Mouse (Mus musculus) cerebellum, adult 2 months (tissue): ENCODE measurements at regions not wholly inside any gene's neighbourhood (a gene's known extent, or its start where the extent isn't known, plus 50 kb on each side); places are given as distances from the start of the nearest gene placed in this dataset.

Experiments used
- DNase-seq, 2 experiments: peaks; one replicate each; pipeline ENCODE4 v3.0.0; 2021
- H3K27ac ChIP-seq: fragments of 200-500 bp; 2 replicates; pipeline ENCODE4 v1.5.1; 2012; ENCODE audit warnings: low read length, control low read depth, inconsistent platforms; ENCODE audit not compliant: insufficient read depth
- H3K27me3 ChIP-seq: fragments of 200-500 bp; 2 replicates; pipeline ENCODE4 v1.6.1; 2012; ENCODE audit warnings: inconsistent platforms, mild to moderate bottlenecking, low read length, moderate library complexity; ENCODE audit not compliant: control insufficient read depth, insufficient read depth
- H3K4me1 ChIP-seq: fragments of 200-500 bp; 2 replicates; pipeline ENCODE4 v1.6.1; 2011; ENCODE audit warnings: low read length; ENCODE audit not compliant: control insufficient read depth, insufficient read depth
- H3K4me3 ChIP-seq: fragments of 200-500 bp; replicated peaks from 2 replicates; pipeline ENCODE3; 2011; ENCODE audit warnings: mild to moderate bottlenecking, low read depth, low read length, control low read depth; ENCODE audit not compliant: insufficient read depth
- CTCF ChIP-seq: fragments of 200-500 bp; IDR thresholded peaks from 2 replicates; pipeline ENCODE4 v1.5.1; 2011; ENCODE audit warnings: low read depth, mild to moderate bottlenecking, control low read depth, low read length, moderate library complexity, borderline replicate concordance; ENCODE audit not compliant: insufficient read depth
- POLR2A ChIP-seq: fragments of 200-500 bp; IDR thresholded peaks from 2 replicates; pipeline ENCODE4 v1.6.1; 2011; ENCODE audit warnings: low read length, control low read depth, borderline replicate concordance; ENCODE audit not compliant: insufficient read depth
- whole genome bisulfite sequencing: fragments of 180-500 bp; shearing (Covaris S2); methylation state at CpG from one replicate; pipeline ENCODE4 v1.1.7; 2018; 5-methylcytosine and 5-hydroxymethylcytosine counted together

DNA sequence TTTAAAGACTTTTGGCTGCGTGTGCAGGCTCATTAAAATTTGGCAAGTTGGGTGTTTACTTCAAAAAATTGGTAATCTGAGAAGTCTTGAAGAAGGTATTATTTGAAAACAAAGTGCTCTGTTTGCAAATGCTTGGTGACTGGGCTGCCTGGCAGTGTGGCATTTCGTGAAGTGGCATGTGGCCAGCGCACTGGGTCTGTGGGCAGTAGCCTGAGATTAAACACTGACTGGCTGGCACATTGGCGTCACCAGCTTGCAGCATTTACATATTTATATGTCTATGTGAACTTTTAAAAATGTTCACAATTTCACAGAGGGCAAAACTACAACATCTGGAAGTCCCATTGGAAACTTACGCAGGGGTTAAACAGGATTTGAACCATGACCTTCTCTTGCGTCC is 261.3 kb downstream of the Trib2 start:
- Histone ChIP-seq H3K27me3 (no peaks in the 10 kb centered on the region), H3K4me3 (no peak overlapping the region), H3K27ac (no peak overlapping the region), H3K4me1 (no peaks in the 10 kb centered on the region)
- WGBS, result 57% methylated on average over 6 of the region's 6 CpGs
- TF ChIP-seq CTCF (no peak), POLR2A (no peak)
- DNase-seq, result no peak

DNA sequence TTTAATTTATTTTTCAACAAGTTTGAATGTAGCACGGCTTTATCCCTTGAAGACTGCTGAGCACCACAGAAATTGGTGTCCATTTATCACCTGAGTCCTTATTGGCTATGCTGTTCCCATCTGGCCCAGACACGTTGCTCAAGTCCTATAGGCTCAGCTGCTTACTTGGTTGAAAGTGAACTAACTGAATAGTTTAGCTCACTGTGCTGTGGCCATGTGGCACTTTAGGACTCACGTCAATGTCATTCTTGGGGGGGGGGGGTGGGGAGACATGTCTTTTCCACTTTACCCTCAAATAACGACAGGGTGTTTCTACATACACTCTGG is 263.1 kb downstream of the Trib2 start:
- H3K27me3 ChIP-seq, result no peaks in the 10 kb centered on the region
- WGBS, result 56% methylated on average over 4 of the region's 4 CpGs
- no peak for DNase-seq

DNA sequence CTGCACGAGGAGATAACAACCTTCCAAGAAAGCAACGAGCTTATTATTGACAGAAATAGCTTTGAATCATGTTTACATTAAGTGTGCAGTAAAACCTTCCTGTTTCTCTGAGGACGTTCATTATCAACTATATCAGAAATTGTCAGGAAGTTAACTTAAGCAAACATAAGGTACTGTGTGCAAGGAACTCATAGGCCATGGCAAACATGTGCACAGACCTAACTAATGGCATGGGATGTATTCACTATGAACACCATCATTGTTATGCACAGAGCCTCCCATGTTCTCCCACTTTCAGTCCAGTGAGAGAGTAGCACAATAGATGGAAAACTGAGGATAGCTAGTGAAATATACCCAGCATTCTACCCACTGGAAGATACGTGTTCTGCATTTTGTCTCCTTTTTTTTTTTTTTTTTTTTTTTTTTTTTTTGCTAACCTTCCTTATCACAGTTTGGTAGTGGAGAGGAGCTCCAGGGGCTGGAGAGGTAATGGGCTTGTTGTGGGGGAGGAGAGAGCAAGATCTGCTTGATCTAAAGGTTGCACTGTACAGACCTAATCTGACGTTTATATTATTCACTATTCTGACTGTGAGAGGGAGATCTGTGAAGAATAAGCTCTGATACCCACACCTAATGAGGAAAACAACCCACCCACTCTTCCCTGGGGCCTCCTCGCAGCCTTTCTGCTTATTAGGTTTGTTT is 263.6 kb downstream of the Trib2 start:
- WGBS, result 88% methylated on average over 6 of the region's 6 CpGs
- H3K4me3 ChIP-seq, result no peak overlapping the region
- no peak for DNase-seq
- H3K27me3 ChIP-seq, result no peaks in the 10 kb centered on the region
- TF ChIP-seq POLR2A (no peak), CTCF (no peak)
- H3K4me1 ChIP-seq, result no peaks in the 10 kb centered on the region
- no peak overlapping the region for H3K27ac ChIP-seq

More for the DNA sequence above, 263.1 kb downstream of the Trib2 start:
- TF ChIP-seq CTCF (no peak), POLR2A (no peak)
- H3K27ac ChIP-seq, result no peak overlapping the region
- no peak overlapping the region for H3K4me3 ChIP-seq
- H3K4me1 ChIP-seq, result no peaks in the 10 kb centered on the region

DNA sequence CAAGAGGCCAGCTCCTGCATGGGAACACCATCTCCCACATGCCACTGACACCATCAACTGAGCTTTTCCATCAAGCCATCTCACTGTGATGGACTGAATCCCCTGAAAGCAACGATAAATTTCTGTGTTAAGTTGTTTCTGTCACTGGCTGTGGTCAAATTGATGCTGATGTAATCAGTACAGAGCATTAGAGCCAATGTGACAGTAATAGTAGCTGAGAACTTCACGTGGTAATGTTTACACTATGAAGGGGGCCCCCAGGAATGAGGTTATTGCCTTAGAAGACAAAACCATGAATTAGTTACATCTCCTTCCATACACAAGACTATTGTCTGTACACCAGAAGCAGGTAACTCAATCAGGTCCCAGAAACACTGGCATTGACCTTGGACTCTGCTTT is 264.5 kb downstream of the Trib2 start:
- Histone ChIP-seq H3K27ac (no peak overlapping the region), H3K27me3 (no peaks in the 10 kb centered on the region), H3K4me3 (no peak overlapping the region), H3K4me1 (no peaks in the 10 kb centered on the region)
- no peak for TF ChIP-seq POLR2A
- TF ChIP-seq CTCF, result no peak
- no peak for DNase-seq
- 75% methylated on average over 2 of the region's 2 CpGs for WGBS

DNA sequence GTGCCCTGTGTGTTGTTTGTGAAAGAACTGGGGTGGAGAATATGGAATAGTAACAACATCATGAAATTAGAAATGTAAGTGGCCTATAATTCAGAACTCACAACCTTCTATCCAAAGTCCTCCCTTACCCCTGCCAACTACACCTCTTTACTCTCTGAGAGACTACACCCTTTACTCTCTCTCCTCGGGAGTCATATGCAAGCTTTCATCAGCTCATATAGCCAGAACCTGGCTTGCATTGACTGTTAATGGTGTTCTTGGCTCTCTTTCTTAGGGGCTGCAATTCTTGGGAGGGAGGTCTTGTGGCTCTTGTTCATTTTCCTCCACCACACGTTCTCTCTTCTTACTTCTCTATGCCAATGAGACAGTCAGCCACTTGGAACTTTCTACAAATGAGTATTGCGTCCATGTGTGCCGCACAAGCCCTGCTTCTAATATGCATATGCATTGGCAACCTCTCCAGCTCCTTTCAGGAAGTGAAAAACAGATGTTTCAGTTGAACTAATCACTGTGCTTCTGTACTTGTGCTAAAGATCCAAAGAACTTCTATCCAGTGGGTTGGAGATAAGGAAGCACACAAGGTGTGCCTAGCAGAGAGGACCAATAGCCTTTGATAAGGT is 265.3 kb downstream of the Trib2 start:
- DNase-seq, result no peak
- H3K27ac ChIP-seq, result no peak overlapping the region
- WGBS, result 40% methylated on average over 4 of the region's 4 CpGs
- H3K27me3 ChIP-seq, result no peaks in the 10 kb centered on the region
- H3K4me3 ChIP-seq, result no peak overlapping the region
- no peaks in the 10 kb centered on the region for H3K4me1 ChIP-seq
- no peak for TF ChIP-seq POLR2A
- TF ChIP-seq CTCF, result no peak

DNA sequence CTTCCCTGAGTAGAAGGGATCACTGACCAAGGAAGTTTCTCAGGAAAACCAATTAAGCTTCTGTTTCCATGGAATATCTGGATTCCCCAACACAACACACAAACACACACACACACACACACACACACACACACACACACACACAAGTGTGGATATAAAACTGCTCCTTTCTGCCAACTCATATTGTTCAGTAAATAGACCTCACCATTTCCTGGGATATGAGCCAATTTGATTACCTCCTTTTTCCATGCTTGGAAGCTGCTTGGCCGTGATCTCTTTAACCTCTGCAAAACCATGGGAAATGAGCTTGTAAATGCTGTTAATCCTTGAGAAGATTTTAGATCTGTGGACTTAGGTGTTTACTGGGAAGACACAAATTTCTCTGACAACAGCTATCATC is 272.4 kb downstream of the Trib2 start:
- Histone ChIP-seq H3K27me3 (no peaks in the 10 kb centered on the region), H3K4me3 (no peak overlapping the region), H3K4me1 (no peaks in the 10 kb centered on the region), H3K27ac (no peak overlapping the region)
- TF ChIP-seq POLR2A, result no peak
- no peak for TF ChIP-seq CTCF
- no peak for DNase-seq
- WGBS, result 23% methylated on average over 1 of the region's 1 CpGs

DNA sequence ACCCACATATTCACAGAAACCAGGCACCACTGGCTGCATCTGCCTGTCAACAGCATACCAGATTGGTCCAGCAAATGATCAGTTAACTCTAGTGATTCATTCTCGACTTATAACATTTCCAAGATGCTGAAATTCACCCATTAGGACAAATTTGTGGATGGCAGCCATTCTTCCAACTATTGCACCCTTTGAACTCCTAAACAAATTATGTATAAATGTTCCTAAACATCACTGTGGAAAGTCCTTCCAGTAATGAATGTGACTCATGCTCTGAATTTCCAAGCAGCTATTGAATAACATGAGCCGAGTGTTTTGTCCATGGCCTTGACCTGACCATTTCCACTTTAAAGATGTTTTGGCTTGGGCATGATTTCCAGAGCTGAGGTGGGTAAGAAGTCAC is 274.2 kb downstream of the Trib2 start:
- H3K4me3 ChIP-seq, result no peak overlapping the region
- TF ChIP-seq POLR2A, result no peak
- no peak for TF ChIP-seq CTCF
- no peak overlapping the region for H3K27ac ChIP-seq
- H3K27me3 ChIP-seq, result no peaks in the 10 kb centered on the region
- no peaks in the 10 kb centered on the region for H3K4me1 ChIP-seq
- WGBS, result 78% methylated on average over 2 of the region's 2 CpGs
- no peak for DNase-seq

DNA sequence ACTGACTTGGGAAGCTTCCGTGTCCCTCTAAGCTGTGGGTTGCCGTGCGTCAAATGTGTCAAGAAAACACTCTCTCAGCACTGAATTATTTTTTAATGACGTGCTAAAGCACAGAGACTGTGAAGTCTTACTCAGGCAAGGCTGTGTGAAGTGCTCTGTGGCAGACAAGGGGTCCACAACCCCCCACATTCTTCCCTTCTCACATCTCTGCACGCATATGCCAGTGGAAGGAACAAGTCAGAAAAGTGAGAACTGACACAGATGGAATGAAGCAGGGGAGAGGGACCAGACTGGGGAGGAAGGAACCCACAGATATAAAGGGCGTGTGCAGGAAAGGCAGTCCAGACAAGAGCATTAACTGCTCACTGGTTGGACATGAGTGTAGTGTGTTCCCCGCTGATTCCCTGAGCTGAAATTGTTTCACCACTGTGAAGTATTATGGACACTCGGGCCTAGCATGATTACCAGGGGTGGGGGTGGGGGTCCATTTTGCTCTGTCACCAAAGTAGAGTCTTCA is 279.8 kb downstream of the Trib2 start:
- Histone ChIP-seq H3K4me3 (no peak overlapping the region), H3K27ac (no peak overlapping the region), H3K4me1 (no peaks in the 10 kb centered on the region), H3K27me3 (no peaks in the 10 kb centered on the region; the same call in 1 of the 2 replicates)
- DNase-seq, result no peak
- 89% methylated on average over 8 of the region's 8 CpGs for WGBS
- TF ChIP-seq CTCF (no peak), POLR2A (no peak)
